Mouse (Mus musculus): ENCODE results near the gene 4930402H24Rik.

- TF ChIP-seq CTCF (conservative IDR thresholded peaks at IDR 0.05; ENCODE audit: low read length) (no peak), NANOG (IDR thresholded peaks at IDR 0.05; ENCODE audit: borderline replicate concordance, low read length) (no peak)
Measured at GRCm38 (mm10) chr2:130693563-130693962, 212.6 kb downstream of the 4930402H24Rik start.
